Mouse (Mus musculus) heart, embryonic 14.5 days (tissue): Measurements from ENCODE around the gene Ranbp6. TPM values are rescaled to one million over a fixed set of nuclear protein-coding genes. Genes with fewer than 3 reads are reported as not detected.

ENCODE experiments used
- ATAC-seq: fragments of 200-750 bp; cut with Nextera tagmentation; 2 replicates; pipeline ENCODE4 v1.8.0; 2017; ENCODE audit warnings: low read depth, moderate TSS enrichment; ENCODE audit not compliant: insufficient number of reproducible peaks, insufficient read depth, low FRiP score
- H3K27ac ChIP-seq, 2 experiments: fragments of 200-500 bp in 1 of 2; fragments of 300-500 bp in 1 of 2; sonication (generic) in 1 of 2; replicated peaks in 1 of 2; 2 replicates each; pipeline ENCODE4 v1.5.1; 2012 to 2014; ENCODE audit warnings: low read depth in 2 of 2, low read length in 2 of 2, control low read depth in 1 of 2, mild to moderate bottlenecking in 1 of 2, mixed read lengths in 1 of 2; ENCODE audit not compliant: control insufficient read depth in 1 of 2, insufficient read depth in 1 of 2
- H3K27me3 ChIP-seq: fragments of 300-500 bp; sonication (generic); 2 replicates; pipeline ENCODE4 v1.6.1; 2014; ENCODE audit warnings: mild to moderate bottlenecking, low read length, control low read depth; ENCODE audit not compliant: control insufficient read depth, insufficient read depth
- H3K36me3 ChIP-seq: fragments of 300-500 bp; sonication (generic); 2 replicates; pipeline ENCODE4 v1.6.1; 2014; ENCODE audit warnings: mild to moderate bottlenecking, control low read depth, low read length, mixed read lengths; ENCODE audit not compliant: control insufficient read depth, insufficient read depth
- H3K4me1 ChIP-seq, 2 experiments: fragments of 200-500 bp in 1 of 2; fragments of 300-500 bp in 1 of 2; sonication (generic) in 1 of 2; 2 replicates each; pipeline ENCODE4 v1.6.1; 2012 to 2014; ENCODE audit warnings: low read length in 2 of 2, control low read depth in 1 of 2, mixed read lengths in 1 of 2; ENCODE audit not compliant: control insufficient read depth in 2 of 2, insufficient read depth in 2 of 2
- H3K4me2 ChIP-seq: fragments of 300-500 bp; sonication (generic); 2 replicates; pipeline ENCODE4 v1.6.1; 2014; ENCODE audit warnings: mild to moderate bottlenecking, low read length
- H3K4me3 ChIP-seq, 2 experiments: fragments of 200-500 bp in 1 of 2; fragments of 300-500 bp in 1 of 2; sonication (generic) in 1 of 2; 2 replicates each; pipeline ENCODE4 v1.5.1; 2012 to 2014; ENCODE audit warnings: low read length in 2 of 2, mild to moderate bottlenecking in 2 of 2, control low read depth in 1 of 2, low read depth in 1 of 2, moderate library complexity in 1 of 2; ENCODE audit not compliant: control insufficient read depth in 1 of 2, insufficient read depth in 1 of 2
- H3K9ac ChIP-seq: fragments of 300-500 bp; sonication (generic); 2 replicates; pipeline ENCODE4 v1.6.1; 2014; ENCODE audit warnings: mild to moderate bottlenecking, low read length
- H3K9me3 ChIP-seq: fragments of 300-500 bp; sonication (generic); 2 replicates; pipeline ENCODE4 v1.6.1; 2016; ENCODE audit warnings: low read length, control low read depth; ENCODE audit not compliant: control insufficient read depth
- WGBS: fragments of 180-500 bp; shearing (Covaris S2); extraction: QIAGEN DNeasy Blood & Tissue Kit; methylation state at CpG from one replicate; pipeline ENCODE4 v1.1.7; 2014; 5-methylcytosine and 5-hydroxymethylcytosine counted together
- polyA plus RNA-seq: library from polyadenylated mRNA; unstranded; fragments of >200 nt; fragmentation: Nextera tagmentation; extraction: Ambion mirVana; gene quantifications from 2 replicates; pipeline ENCODE4 v1.2.1, GENCODE M21; 2014

The Ranbp6 gene
- 18.2 and 19.2 TPM in 2 replicates for polyA plus RNA-seq

- H3K9ac ChIP-seq, result peak within 1 kb of the TSS; percentile 90
- H3K4me1 ChIP-seq, result peaks cover 3 to 9% of the 10 kb centered on the region in 2 experiments; a peak in 3 of 4 replicates
- no peaks in the 10 kb centered on the region for H3K27me3 ChIP-seq
- peak within 1 kb of the TSS; percentile 72 to 85 for H3K4me3 ChIP-seq
- peaks cover 31% of the 10 kb centered on the region for H3K36me3 ChIP-seq
- peak within 1 kb of the TSS; percentile 93 for H3K4me2 ChIP-seq
- 1% methylated on average over 47 of the region's 47 CpGs for WGBS
- no peaks in the 10 kb centered on the region for H3K9me3 ChIP-seq
- H3K27ac ChIP-seq, result peak within 1 kb of the TSS; percentile 41 to 45; a peak in 2 of 4 replicates
- ATAC-seq, result peak; percentile 89
These were observed at the start of gene Ranbp6 for GRCm38 (mm10) chr19:29812581-29813460. TSS of gene Ranbp6 (minus strand) at chr19:29812974.

DNA sequence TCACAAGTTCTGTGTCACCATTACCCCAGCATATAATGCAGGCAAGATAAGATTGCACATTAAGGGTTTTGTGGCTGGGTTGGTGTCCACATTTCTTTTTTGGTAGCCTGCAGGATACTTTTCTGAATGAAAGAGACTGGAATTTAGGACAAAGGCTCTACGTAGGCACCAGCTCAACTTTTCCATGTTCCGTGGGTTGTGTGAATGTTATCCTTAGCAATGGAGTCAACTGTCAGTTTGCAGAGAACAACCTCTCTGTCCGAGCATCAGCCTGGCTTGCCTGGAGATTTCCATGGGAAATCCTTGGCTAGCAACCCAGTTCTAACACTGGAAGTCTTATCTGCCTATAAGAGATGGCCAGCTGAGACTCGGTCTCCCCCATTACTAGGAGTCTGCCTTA, 48.0 kb upstream of the Ranbp6 start:
- H3K36me3 ChIP-seq, result no peaks in the 10 kb centered on the region
- no peak for ATAC-seq
- no peaks in the 10 kb centered on the region for H3K4me1 ChIP-seq
- no peak overlapping the region for H3K27ac ChIP-seq
- H3K4me3 ChIP-seq, result no peak overlapping the region
- H3K4me2 ChIP-seq, result no peak overlapping the region
- WGBS, result 79% methylated on average over 4 of the region's 4 CpGs
- H3K9me3 ChIP-seq, result no peaks in the 10 kb centered on the region
- H3K27me3 ChIP-seq, result no peaks in the 10 kb centered on the region
- no peak overlapping the region for H3K9ac ChIP-seq

DNA sequence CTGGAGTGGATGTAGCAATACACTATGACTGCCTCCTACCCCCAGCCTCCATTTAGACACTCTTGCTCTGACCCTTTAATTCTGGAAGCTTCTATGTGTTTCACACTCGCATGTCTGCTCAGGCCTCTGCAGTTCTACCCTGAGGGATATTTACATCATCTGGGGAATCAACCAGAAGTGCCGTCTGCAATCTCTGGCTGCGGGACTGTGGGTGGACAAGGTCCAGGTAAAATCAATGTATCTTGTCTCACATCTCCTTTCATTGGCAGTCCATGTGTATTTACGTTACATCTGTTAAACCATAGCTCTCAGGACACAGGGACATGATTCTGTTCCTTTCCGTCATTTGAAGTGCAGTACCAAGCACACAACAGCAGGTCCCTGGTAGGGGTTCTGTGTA, 44.5 kb upstream of the Ranbp6 start:
- H3K27me3 ChIP-seq, result no peaks in the 10 kb centered on the region
- no peaks in the 10 kb centered on the region for H3K4me1 ChIP-seq
- no peak overlapping the region for H3K4me2 ChIP-seq
- no peak overlapping the region for H3K4me3 ChIP-seq
- H3K36me3 ChIP-seq, result no peaks in the 10 kb centered on the region
- WGBS, result 87% methylated on average over 5 of the region's 5 CpGs
- H3K27ac ChIP-seq, result no peak overlapping the region
- ATAC-seq, result no peak
- H3K9me3 ChIP-seq, result no peaks in the 10 kb centered on the region
- H3K9ac ChIP-seq, result no peak overlapping the region

DNA sequence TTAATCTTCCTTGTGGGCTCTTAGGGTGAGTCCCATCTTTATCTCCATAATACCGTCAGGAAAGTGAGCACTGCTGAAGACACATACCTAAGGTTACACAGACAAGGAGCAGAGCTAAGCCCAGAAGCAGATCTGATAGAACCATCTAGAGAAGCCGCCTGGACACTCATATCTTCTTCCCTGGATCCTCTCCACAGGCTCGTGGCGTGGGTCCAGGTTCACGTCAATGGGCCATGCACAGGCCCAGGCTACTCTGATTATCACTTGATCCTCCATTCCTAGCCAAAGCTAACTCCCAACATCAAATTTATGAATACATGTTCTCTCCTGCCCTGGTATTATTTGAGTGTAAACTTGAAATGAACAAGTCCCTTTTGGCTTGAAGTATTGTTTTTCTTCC, 40.9 kb upstream of the Ranbp6 start:
- no peak for ATAC-seq

GRCm38 (mm10) chr19:29851036-29851690, 38.4 kb upstream of the Ranbp6 start:
- no peak for ATAC-seq
- Histone ChIP-seq H3K27ac (no peak overlapping the region), H3K4me2 (no peak overlapping the region), H3K4me1 (no peaks in the 10 kb centered on the region), H3K4me3 (no peak overlapping the region), H3K9me3 (no peaks in the 10 kb centered on the region), H3K27me3 (no peaks in the 10 kb centered on the region), H3K36me3 (no peaks in the 10 kb centered on the region), H3K9ac (no peak overlapping the region)
- 46% methylated on average over 12 of the region's 12 CpGs for WGBS

More for the DNA sequence above, 40.9 kb upstream of the Ranbp6 start:
- Histone ChIP-seq H3K4me3 (no peak overlapping the region), H3K36me3 (no peaks in the 10 kb centered on the region), H3K27me3 (no peaks in the 10 kb centered on the region), H3K4me1 (no peaks in the 10 kb centered on the region), H3K4me2 (no peak overlapping the region), H3K9me3 (no peaks in the 10 kb centered on the region), H3K9ac (no peak overlapping the region), H3K27ac (no peak overlapping the region)
- WGBS, result 73% methylated on average over 5 of the region's 5 CpGs

DNA sequence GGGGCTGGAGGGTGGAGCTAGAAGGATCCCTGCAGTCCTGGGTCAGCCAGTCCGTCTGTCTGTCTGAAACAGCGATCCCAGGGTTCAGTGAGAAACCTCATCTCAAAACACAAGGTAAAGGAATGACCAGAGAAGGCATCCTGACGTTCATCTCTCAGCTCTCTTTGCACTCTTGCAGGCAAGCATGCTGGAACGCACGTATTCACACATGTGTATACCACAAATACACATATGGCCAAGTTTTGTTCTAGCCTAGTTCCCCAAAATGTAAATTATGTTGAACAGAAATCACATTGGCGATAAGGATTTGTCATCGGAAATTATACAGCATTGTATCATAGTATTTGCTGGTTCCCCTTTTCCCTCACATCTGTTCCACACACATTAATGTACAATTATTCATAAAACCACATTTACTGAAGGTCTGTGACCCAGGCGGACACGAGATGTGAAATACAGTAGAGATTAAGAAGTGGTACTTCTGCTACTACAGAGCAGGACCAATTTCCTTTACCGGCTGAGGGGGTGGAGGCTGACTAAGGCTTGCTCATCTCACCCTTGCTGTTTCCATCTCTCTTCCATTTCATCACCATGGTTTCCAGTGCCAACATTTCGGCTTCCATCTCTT, 37.3 kb upstream of the Ranbp6 start:
- no peaks in the 10 kb centered on the region for H3K27me3 ChIP-seq
- no peaks in the 10 kb centered on the region for H3K9me3 ChIP-seq
- H3K4me2 ChIP-seq, result no peak overlapping the region
- H3K27ac ChIP-seq, result no peak overlapping the region
- no peaks in the 10 kb centered on the region for H3K36me3 ChIP-seq
- no peak overlapping the region for H3K4me3 ChIP-seq
- no peak overlapping the region for H3K9ac ChIP-seq
- ATAC-seq, result no peak
- WGBS, result 77% methylated on average over 11 of the region's 11 CpGs
- H3K4me1 ChIP-seq, result no peaks in the 10 kb centered on the region

DNA sequence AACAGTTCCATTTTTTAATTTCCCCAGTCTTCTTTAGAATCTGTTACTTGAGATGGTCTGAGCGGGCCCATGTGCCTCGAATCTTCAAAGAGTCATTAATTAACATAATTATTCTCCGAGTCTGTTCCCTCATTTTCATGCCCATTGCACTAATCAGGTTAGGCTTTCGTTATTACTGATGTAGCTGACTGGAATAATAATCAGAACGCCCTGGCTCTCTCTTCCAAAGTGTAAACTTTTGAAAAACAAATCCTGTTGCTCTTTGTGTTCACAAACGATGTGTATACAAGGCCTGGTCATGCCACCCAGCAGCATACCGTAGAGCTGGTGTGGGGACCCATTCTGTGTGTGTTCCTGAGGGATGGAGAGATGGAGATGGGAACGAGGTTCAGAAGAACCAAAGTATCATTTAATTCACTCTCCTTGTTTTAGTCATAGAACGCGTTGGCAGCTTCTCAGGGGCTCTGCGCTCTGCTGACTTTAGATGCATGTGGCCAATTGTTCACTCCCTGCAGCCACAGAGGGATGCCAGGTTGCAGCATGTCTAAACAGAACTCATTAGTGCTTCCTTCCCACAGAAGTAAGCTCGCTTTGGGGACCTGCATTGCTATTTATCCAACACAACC, 31.4 kb upstream of the Ranbp6 start:
- H3K36me3 ChIP-seq, result no peaks in the 10 kb centered on the region
- no peak overlapping the region for H3K4me3 ChIP-seq
- H3K27ac ChIP-seq, result no peak overlapping the region
- 75% methylated on average over 12 of the region's 12 CpGs for WGBS
- H3K9me3 ChIP-seq, result no peaks in the 10 kb centered on the region
- H3K4me2 ChIP-seq, result no peak overlapping the region
- H3K4me1 ChIP-seq, result no peaks in the 10 kb centered on the region
- no peak for ATAC-seq
- H3K27me3 ChIP-seq, result no peaks in the 10 kb centered on the region
- H3K9ac ChIP-seq, result no peak overlapping the region
